Mouse (Mus musculus) liver, postnatal 0 days (tissue): ENCODE measurements around the gene Wdr20. TPM values are rescaled to one million over a fixed set of nuclear protein-coding genes. Genes with fewer than 3 reads are reported as not detected.
A peak's percentile ranks its signal among the peaks of the same experiment; 100 is the strongest.

Source experiments
- ATAC-seq: fragments of 200-750 bp; cut with Nextera tagmentation; 2 replicates; pipeline ENCODE4 v1.8.0; 2017; ENCODE audit warnings: mild to moderate bottlenecking, moderate library complexity
- DNase-seq: peaks from one replicate; pipeline ENCODE4 v3.0.0-alpha.2; 2016
- H3K27ac ChIP-seq: fragments of 300-500 bp; sonication (generic); 2 replicates; pipeline ENCODE4 v1.5.1; 2014; ENCODE audit warnings: antibody characterized with exemption, moderate library complexity, mild to moderate bottlenecking, low read depth
- H3K27me3 ChIP-seq: fragments of 300-500 bp; sonication (generic); 2 replicates; pipeline ENCODE4 v1.6.1; 2014; ENCODE audit warnings: low read length, control low read depth, mixed read lengths; ENCODE audit not compliant: insufficient read depth
- H3K36me3 ChIP-seq: fragments of 300-500 bp; sonication (generic); replicated peaks from 2 replicates; pipeline ENCODE4 v1.6.1; 2014; ENCODE audit warnings: mild to moderate bottlenecking, control low read depth, low read length, moderate library complexity, mixed read lengths; ENCODE audit not compliant: insufficient read depth
- H3K4me1 ChIP-seq: fragments of 300-500 bp; sonication (generic); 2 replicates; pipeline ENCODE4 v1.6.1; 2014; ENCODE audit warnings: antibody characterized with exemption, mild to moderate bottlenecking, control low read depth; ENCODE audit not compliant: insufficient read depth
- H3K4me2 ChIP-seq: fragments of 300-500 bp; sonication (generic); 2 replicates; pipeline ENCODE4 v1.6.1; 2014; ENCODE audit warnings: low read depth, mild to moderate bottlenecking, low read length, moderate library complexity, mixed read lengths
- H3K4me3 ChIP-seq: fragments of 300-500 bp; sonication (generic); 2 replicates; pipeline ENCODE4 v1.5.1; 2014; ENCODE audit warnings: low read depth, low read length
- H3K9ac ChIP-seq: fragments of 300-500 bp; sonication (generic); replicated peaks from 2 replicates; pipeline ENCODE4 v1.6.1; 2014; ENCODE audit warnings: mild to moderate bottlenecking, moderate library complexity
- H3K9me3 ChIP-seq: fragments of 300-500 bp; sonication (generic); 2 replicates; pipeline ENCODE4 v1.6.1; 2016; ENCODE audit warnings: mild to moderate bottlenecking, control low read depth, low read length, mixed read lengths
- CTCF ChIP-seq: sonication (generic); IDR thresholded peaks from 2 replicates; pipeline ENCODE4 v1.5.1; 2016; ENCODE audit warnings: antibody characterized with exemption, low read depth
- EP300 ChIP-seq: IDR thresholded peaks from 2 replicates; pipeline ENCODE4 v1.6.1; 2016; ENCODE audit warnings: antibody characterized with exemption, low read depth, mild to moderate bottlenecking
- WGBS: fragments of 180-500 bp; shearing (Covaris S2); extraction: QIAGEN DNeasy Blood & Tissue Kit; methylation state at CpG from one replicate; pipeline ENCODE4 v1.1.7; 2014; ENCODE audit not compliant: insufficient replicate concordance; 5-methylcytosine and 5-hydroxymethylcytosine counted together
- polyA plus RNA-seq: library from polyadenylated mRNA; unstranded; fragments of >200 nt; fragmentation: Nextera tagmentation; extraction: Ambion mirVana; gene quantifications from 2 replicates; pipeline ENCODE4 v1.2.1, GENCODE M21; 2015

The Wdr20 gene
- polyA plus RNA-seq, 1 experiment from 2014 or later = 6.4 TPM

GRCm38 (mm10) chr12:110777853-110778252 lies 40.1 kb downstream of the Wdr20 start:
- Histone ChIP-seq H3K9me3 (no peaks in the 10 kb centered on the region), H3K36me3 (peaks cover 19% of the 10 kb centered on the region), H3K4me1 (peaks cover 20% of the 10 kb centered on the region), H3K4me3 (no peak overlapping the region), H3K27me3 (no peaks in the 10 kb centered on the region), H3K27ac (no peak overlapping the region), H3K9ac (no peak overlapping the region), H3K4me2 (no peak overlapping the region)
- DNase-seq = no peak
- no peak for ATAC-seq
- WGBS = 56% methylated on average over 5 of the region's 5 CpGs
- no peak for TF ChIP-seq CTCF

GRCm38 (mm10) chr12:110779296-110779695 lies 41.6 kb downstream of the Wdr20 start:
- DNase-seq = no peak
- WGBS = 51% methylated on average over 7 of the region's 7 CpGs

DNA sequence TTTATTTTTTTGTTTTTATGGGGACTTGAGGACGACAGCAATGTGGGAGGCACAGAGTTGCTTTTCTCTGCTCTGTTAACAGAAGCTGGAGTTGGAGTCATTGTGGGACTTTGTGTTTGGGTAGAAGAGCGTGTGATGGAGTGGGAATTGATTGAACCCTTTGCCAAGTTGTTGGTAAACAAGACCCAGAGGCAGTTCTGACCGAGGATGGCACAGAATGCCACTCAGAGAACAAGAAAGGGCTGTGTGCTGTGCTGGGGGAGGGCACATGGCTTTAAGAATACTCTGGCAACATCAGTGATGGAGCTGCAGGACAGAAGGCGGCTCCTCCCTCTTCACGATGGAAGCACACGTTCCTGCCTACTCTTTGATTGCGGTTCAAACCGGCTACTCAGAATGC lies 43.4 kb downstream of the Wdr20 start:
- H3K36me3 ChIP-seq = peaks cover 19% of the 10 kb centered on the region
- H3K9ac ChIP-seq = no peak overlapping the region
- DNase-seq (no peak), ATAC-seq (no peak)
- H3K4me2 ChIP-seq = no peak overlapping the region
- no peak for TF ChIP-seq CTCF
- no peak for TF ChIP-seq EP300
- H3K4me3 ChIP-seq = no peak overlapping the region
- no peaks in the 10 kb centered on the region for H3K9me3 ChIP-seq
- no peak overlapping the region for H3K27ac ChIP-seq
- H3K4me1 ChIP-seq = peaks cover 15% of the 10 kb centered on the region
- H3K27me3 ChIP-seq = no peaks in the 10 kb centered on the region
- WGBS = 81% methylated on average over 8 of the region's 8 CpGs

More at GRCm38 (mm10) chr12:110779296-110779695, 41.6 kb downstream of the Wdr20 start:
- Histone ChIP-seq H3K36me3 (peaks cover 19% of the 10 kb centered on the region), H3K27me3 (no peaks in the 10 kb centered on the region), H3K4me2 (no peak overlapping the region), H3K27ac (no peak overlapping the region), H3K9ac (no peak overlapping the region), H3K4me1 (peaks cover 20% of the 10 kb centered on the region), H3K9me3 (no peaks in the 10 kb centered on the region), H3K4me3 (no peak overlapping the region)
- no peak for TF ChIP-seq EP300
- no peak for TF ChIP-seq CTCF
- no peak for ATAC-seq

DNA sequence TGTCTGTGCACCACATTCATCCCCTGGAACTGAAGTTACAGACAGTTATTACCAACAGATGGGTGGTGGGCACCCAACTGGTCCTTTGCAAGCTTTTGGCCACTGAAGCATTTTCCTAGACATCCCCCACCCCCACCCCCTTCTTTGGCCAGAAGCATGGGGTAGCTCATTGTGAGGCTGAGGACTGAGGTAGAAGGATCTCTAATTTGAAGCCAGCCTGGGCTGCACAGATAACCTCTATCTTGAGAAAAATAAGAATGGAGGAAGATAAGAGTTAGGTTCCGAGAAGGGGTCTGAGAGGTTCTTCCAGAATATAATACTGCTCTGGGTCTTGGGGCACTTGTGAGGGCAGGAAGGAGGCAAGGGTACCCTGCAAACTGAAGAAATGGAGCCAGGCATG lies 44.5 kb downstream of the Wdr20 start:
- Histone ChIP-seq H3K4me2 (no peak overlapping the region), H3K4me1 (peaks cover 13% of the 10 kb centered on the region), H3K9me3 (no peaks in the 10 kb centered on the region), H3K4me3 (no peak overlapping the region), H3K27me3 (no peaks in the 10 kb centered on the region), H3K27ac (no peak overlapping the region), H3K36me3 (peaks cover 19% of the 10 kb centered on the region), H3K9ac (no peak overlapping the region)
- ATAC-seq (no peak), DNase-seq (no peak)
- 51% methylated on average over 1 of the region's 1 CpGs for WGBS
- TF ChIP-seq EP300 = no peak
- TF ChIP-seq CTCF = no peak

- Histone ChIP-seq H3K9me3 (no peaks in the 10 kb centered on the region), H3K27me3 (no peaks in the 10 kb centered on the region), H3K9ac (no peak overlapping the region), H3K36me3 (peaks cover 19% of the 10 kb centered on the region), H3K27ac (no peak overlapping the region), H3K4me3 (no peak overlapping the region), H3K4me2 (no peak overlapping the region), H3K4me1 (peaks cover 3% of the 10 kb centered on the region; the same call in 1 of the 2 replicates)
- ATAC-seq = no peak
- no peak for TF ChIP-seq EP300
- no peak for TF ChIP-seq CTCF
- 88% methylated on average over 2 of the region's 2 CpGs for WGBS
- no peak for DNase-seq
Measured at GRCm38 (mm10) chr12:110784211-110784610, 46.5 kb downstream of the Wdr20 start.

- no peak overlapping the region for H3K9ac ChIP-seq
- H3K27me3 ChIP-seq = no peaks in the 10 kb centered on the region
- ATAC-seq = no peak
- no peak overlapping the region for H3K4me3 ChIP-seq
- peaks cover 15% of the 10 kb centered on the region for H3K36me3 ChIP-seq
- no peaks in the 10 kb centered on the region for H3K4me1 ChIP-seq
- no peak for DNase-seq
- no peak for TF ChIP-seq CTCF
- TF ChIP-seq EP300 = no peak
- no peak overlapping the region for H3K27ac ChIP-seq
- H3K4me2 ChIP-seq = no peak overlapping the region
- no peaks in the 10 kb centered on the region for H3K9me3 ChIP-seq
- WGBS = 74% methylated on average over 4 of the region's 4 CpGs
Measured at GRCm38 (mm10) chr12:110786243-110786642, 48.5 kb downstream of the Wdr20 start.

DNA sequence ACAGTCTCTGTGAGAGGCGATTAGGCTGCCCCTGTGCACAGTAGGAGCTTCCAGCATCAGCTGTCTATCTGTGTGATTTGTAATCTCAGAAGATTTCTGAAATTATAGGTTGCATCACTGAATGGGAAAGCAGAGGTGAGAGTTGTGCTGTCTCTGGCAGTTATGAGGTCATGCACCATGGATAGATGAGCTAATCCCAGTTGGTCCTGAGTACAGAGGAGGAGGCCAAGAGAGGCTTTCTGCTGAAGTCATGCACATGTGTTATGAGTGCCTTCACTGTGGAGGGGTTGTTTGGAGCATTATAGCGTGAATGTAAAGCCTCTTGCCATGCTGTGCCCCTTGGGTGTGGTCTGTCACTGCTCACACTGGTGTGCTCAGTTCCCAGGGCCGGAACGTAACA lies 52.8 kb downstream of the Wdr20 start:
- DNase-seq (no peak), ATAC-seq (peak; percentile 64)
- no peak overlapping the region for H3K4me3 ChIP-seq
- H3K36me3 ChIP-seq = peaks cover 7% of the 10 kb centered on the region; the same call in 1 of the 2 replicates
- H3K27ac ChIP-seq = no peak overlapping the region
- TF ChIP-seq EP300 (no peak), CTCF (no peak)
- no peak overlapping the region for H3K4me2 ChIP-seq
- no peaks in the 10 kb centered on the region for H3K9me3 ChIP-seq
- 87% methylated on average over 4 of the region's 4 CpGs for WGBS
- no peaks in the 10 kb centered on the region for H3K27me3 ChIP-seq
- no peaks in the 10 kb centered on the region for H3K4me1 ChIP-seq
- no peak overlapping the region for H3K9ac ChIP-seq
